Mouse (Mus musculus) neural tube, embryonic 10.5 days (tissue): ENCODE results near the gene Atxn7.

Experiments used
- DNase-seq: peaks from one replicate; pipeline ENCODE4 v3.0.0-alpha.2; 2017; ENCODE audit warnings: low spot score; ENCODE audit errors: extremely low spot score

Atxn7 gene

GRCm38 (mm10) chr14:14110710-14111109, 149.5 kb downstream of the Atxn7 start:
- no peak for DNase-seq

- DNase-seq, result peak; percentile 90
These were observed 159.2 kb downstream of the Atxn7 start, which contains the start of gene Psmd6 for GRCm38 (mm10) chr14:14120230-14121096. Psmd6 (minus strand) TSS chr14:14120984.
